Mouse (Mus musculus): ENCODE measurements around the gene Gatd1.

- no peak for TF ChIP-seq CTCF (IDR thresholded peaks at IDR 0.05; ENCODE audit: control insufficient read depth, insufficient read depth, low read length)
- TF ChIP-seq POLR2A (IDR thresholded peaks at IDR 0.05; ENCODE audit: borderline replicate concordance, control insufficient read depth, low read depth, low read length) = no peak
Observed at GRCm38 (mm10) chr7:141459301-141459711, 45.4 kb upstream of the Gatd1 start.

Measured in bone marrow, adult 2 months (tissue).